Mouse (Mus musculus): ENCODE measurements at regions not wholly inside any gene's neighbourhood (a gene's known extent, or its start where the extent isn't known, plus 50 kb on each side); places are given as distances from the start of the nearest gene placed in this dataset.

GRCm38 (mm10) chr13:46123446-46123845, 150.1 kb upstream of the Stmnd1 start:
- CTCF ChIA-PET: no interaction called here

GRCm38 (mm10) chr13:46116576-46116975, 151.8 kb upstream of the Atxn1 start:
- CTCF ChIA-PET: no interaction called here

- CTCF ChIA-PET: interaction anchor here (0.5 kb wide), 1 partner anchor 131 kb away, joined by 3 read pairs; no protein-coding TSS in a partner anchor
These were observed 140.2 kb upstream of the Atxn1 start for GRCm38 (mm10) chr13:46104971-46105370.

DNA sequence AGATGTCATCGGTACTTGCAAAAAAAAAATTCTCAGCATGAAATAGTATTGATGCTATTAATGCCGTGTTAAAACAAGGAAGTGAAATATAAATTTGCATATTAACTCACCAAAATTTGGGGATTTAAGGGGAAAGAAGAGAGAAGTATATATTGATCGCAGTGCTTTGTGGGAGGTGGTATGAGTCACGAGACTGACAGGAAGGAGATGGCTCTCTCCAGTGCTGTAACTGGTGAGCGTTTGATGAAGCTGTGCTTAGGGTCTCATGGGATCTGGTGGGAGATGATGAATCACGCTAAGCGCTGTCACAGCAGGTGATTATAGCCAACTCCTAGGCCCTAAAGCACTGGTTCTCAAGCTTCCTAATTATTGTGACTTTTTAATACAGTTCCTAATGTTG, 133.8 kb upstream of the Atxn1 start:
- CTCF ChIA-PET: interaction anchor here (0.7 kb wide), 1 partner anchor 206 kb away, joined by 4 read pairs; no protein-coding TSS in a partner anchor

DNA sequence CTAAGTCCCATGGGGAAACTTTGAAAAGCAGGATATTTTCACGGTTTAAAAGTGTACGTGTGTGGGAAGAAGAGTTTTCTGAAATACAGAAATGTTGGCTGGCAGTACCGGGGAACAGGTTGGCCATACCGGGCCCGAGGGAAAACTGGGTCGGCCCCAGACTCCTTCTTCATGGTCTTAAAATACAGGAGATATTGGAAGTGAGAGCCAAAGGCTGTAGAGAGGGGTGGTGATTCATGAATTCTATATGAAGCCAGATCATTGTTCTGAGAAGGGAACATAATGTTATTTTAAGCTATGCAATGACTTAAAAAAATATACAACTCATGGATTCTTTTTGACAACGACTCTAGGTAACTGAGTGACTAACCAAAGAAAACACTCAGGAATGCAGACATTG, 133.3 kb upstream of the Atxn1 start:
- CTCF ChIA-PET: no interaction called here

DNA sequence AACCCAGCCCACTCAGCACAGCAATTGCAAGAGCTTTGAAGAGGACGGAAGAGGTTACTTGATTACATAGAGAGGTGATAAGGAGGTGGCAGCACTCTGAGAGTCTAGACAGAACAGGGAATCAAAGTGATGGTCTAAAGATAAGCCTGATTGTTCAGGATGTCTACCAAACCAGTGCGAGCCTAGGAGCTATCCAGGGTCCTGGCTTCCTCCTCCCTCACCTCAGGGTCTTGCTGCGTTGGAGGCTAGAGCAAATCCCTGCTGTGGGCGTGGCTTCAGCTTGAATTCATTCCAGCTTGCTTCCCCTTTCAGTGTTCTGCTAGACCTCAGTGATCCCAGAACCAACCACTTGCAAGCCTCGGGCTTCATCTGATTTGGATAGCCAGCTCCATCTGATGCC, 132.2 kb upstream of the Atxn1 start:
- CTCF ChIA-PET: no interaction called here

- CTCF ChIA-PET: no interaction called here
These were observed 131.6 kb upstream of the Atxn1 start for GRCm38 (mm10) chr13:46096416-46096815.

GRCm38 (mm10) chr13:46092787-46093186, 128.0 kb upstream of the Atxn1 start:
- CTCF ChIA-PET: interaction anchor here (0.5 to 0.7 kb wide), 2 partner anchors 117 to 704 kb away, joined by 3 to 4 read pairs; no protein-coding TSS in a partner anchor

GRCm38 (mm10) chr13:46091109-46091508, 126.3 kb upstream of the Atxn1 start:
- CTCF ChIA-PET: no interaction called here

DNA sequence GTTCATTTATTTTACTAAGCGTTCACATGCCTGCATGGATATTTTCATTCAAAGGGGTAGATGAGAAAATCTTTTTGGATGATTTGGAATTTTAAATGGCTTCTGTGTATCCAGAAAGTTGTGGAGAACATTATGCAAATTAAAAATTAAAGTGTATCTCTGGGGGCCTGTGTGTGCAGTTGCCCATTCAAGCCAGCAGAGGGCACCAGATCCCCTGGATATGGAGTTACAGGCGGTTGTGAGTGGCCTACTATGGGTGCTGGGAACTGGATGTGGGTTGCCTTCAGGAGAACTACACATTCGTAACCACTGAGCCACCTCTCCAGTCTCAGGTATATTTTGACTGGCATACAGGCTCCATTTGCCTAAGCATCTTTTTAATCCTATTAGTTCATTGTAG, 123.4 kb upstream of the Atxn1 start:
- CTCF ChIA-PET: no interaction called here

- CTCF ChIA-PET: no interaction called here
These were observed 122.9 kb upstream of the Atxn1 start for GRCm38 (mm10) chr13:46087663-46088062.

- CTCF ChIA-PET: no interaction called here
These were observed 112.1 kb upstream of the Atxn1 start for GRCm38 (mm10) chr13:46076879-46077278.

DNA sequence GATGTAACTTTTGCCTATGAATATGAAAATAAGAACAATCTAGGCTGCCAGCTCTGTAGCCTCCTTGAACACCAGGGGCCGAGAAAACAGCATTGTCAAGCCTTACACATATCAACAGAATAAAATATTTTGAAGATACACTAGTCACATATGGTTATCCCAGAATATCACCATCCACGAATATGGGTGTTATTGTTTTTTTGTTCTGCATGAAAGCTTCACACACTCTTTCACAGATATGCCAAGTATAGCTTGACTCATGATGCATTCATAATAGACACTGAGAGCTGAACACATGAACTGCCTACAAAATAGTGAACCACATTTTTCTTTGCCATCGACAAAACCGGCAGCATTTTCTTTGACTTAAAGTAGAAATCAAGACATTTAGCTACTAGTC, 106.9 kb upstream of the Atxn1 start:
- CTCF ChIA-PET: no interaction called here

DNA sequence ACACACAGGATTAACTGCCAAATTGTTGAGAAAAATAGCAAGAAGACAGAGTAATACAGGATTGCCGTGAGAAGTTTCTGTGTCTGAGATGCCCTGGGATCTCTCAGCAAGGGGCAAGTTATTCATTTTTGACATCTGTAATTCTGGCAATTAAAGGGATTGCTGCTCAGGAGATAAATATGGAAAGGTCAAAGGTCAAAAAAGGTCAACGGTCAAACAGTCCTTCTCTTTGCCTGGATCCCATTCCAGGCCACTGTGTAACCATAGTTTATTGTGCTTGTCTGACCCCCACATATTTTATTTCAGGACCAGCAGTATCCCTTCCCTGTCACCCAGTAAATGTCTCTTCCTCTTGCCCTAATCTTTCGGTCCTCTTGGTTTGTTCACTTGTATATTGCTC, 104.8 kb upstream of the Atxn1 start:
- CTCF ChIA-PET: no interaction called here

GRCm38 (mm10) chr13:46062758-46063157, 98.0 kb upstream of the Atxn1 start:
- CTCF ChIA-PET: interaction anchor here (0.6 kb wide), 1 partner anchor 1250 kb away, joined by 3 read pairs; no protein-coding TSS in a partner anchor

DNA sequence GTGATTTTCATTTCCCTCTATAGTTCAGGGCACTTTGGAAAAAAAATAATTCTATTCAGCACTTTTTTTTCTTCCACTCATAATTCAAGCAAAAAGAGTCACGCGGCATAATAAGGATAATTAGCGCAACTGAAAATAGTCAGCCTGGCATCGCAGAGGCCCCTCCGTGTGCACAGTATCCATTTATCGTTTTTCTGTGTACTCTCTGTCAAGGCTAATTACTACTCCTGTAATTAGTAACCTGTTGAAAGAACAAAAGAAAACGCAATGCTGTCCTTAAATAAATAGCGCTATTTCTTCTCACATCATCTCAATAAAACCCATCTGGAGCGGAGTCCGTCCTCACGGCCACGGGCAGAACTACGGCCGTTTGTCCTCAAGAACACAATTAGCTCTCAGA, 95.1 kb upstream of the Atxn1 start:
- CTCF ChIA-PET: no interaction called here

DNA sequence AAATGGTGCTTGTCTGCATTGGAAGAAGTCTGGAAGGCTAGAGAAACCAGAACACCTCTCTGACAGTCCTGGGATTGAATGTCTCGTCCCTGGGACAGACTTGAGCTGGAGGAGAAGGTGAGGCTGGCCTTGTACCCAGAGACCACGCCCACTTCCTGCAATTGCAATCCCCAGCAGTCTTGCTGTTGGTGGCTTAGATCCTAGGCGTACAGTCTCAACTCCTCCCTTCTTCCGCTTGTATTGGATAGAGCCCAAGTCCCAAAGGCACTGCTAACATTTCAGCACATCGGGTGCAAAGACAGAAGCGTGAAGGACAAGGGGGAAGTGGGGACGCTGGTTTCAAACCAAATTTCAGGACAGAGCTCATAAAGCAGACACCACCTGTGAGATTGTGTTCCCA, 94.1 kb upstream of the Atxn1 start:
- CTCF ChIA-PET: no interaction called here

- CTCF ChIA-PET: interaction anchor here (0.6 kb wide), 1 partner anchor 149 kb away, joined by 3 read pairs; no protein-coding TSS in a partner anchor
These were observed 93.5 kb upstream of the Atxn1 start for GRCm38 (mm10) chr13:46058341-46058740.

- CTCF ChIA-PET: no interaction called here
These were observed 90.6 kb upstream of the Atxn1 start for GRCm38 (mm10) chr13:46055410-46055809.

- CTCF ChIA-PET: no interaction called here
These were observed 78.8 kb upstream of the Atxn1 start for GRCm38 (mm10) chr13:46043568-46043967.

DNA sequence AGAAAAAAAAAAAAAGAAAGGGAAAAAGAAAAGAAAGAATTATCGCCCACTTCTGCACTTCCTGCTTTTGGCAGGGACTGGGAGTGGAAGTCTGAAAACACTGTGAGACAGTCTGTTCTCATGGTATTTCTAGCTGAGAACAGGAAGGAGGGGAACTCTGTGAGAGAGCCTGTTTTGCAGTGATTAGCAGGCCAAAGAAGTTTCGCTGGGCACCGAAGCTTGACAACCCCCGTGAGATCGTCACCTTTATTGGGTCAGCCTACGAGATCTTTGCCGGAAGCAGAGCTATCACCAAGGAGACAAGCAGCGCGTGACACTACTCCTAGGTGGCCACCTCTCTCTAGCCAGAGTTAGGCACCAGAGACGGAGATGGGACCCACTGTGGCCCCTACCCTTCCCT, 78.2 kb upstream of the Atxn1 start:
- CTCF ChIA-PET: no interaction called here

- CTCF ChIA-PET: interaction anchor here (1.0 kb wide), 1 partner anchor 15 kb away, joined by 3 read pairs; no protein-coding TSS in a partner anchor
These were observed 77.4 kb upstream of the Atxn1 start for GRCm38 (mm10) chr13:46042224-46042623.

- CTCF ChIA-PET: interaction anchor here (0.6 to 1.0 kb wide), 2 partner anchors 15 to 77 kb away, joined by 3 to 4 read pairs; partner anchors contain the start of gene Atxn1
These were observed 76.7 kb upstream of the Atxn1 start for GRCm38 (mm10) chr13:46041475-46041874.

DNA sequence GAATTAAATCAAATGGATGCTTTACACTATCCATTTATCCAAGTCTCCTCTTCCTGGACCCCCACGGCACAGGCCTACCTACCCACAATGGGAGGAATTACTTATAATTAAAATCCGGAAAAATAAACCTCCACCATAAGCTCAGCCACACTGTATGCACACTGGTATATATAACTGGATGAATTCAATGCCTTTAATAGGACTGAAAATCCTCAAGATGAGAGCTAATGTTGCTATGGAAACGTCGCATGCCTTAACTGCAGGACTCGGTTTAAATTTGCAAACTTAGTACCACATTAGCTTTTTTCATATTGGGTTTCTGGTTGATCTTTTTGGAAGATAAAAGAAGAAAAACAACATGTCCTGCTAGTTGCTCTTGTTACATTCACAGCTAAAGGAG, 75.3 kb upstream of the Atxn1 start:
- CTCF ChIA-PET: no interaction called here

Data from spleen, embryonic (tissue).